Mouse (Mus musculus): Measurements from ENCODE around the gene E130114P18Rik.

GRCm38 (mm10) chr4:97743932-97744331, 33.9 kb downstream of the E130114P18Rik start:
- TF ChIP-seq POLR2A (IDR thresholded peaks at IDR 0.05; ENCODE audit: extremely low read depth, insufficient read depth, low read length) (no peak), CTCF (IDR thresholded peaks at IDR 0.05; ENCODE audit: low read depth, low read length) (no peak)
